12 mouse cellular contexts compared by ENCODE assay signal in the genomic region with DNA sequence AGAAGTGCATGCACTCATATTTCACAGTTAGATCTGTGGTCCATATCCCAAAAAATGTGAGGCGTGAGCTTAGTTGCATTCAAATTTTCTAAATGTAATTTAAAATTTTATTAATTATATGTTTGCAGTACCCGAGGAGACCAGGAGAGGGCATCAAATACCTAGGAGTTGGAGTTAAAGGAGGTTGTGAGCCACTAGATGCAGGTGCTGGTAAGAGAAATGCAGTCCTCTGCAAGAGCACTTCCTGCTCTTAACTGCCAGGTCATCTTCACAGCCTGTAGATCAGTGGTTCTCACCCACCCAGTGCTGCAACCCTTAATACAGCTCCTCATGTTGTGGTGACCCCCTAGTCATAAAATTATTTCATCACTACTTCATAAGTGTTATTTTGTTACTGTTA. TPM values are rescaled to one million over a fixed set of nuclear protein-coding genes. Genes with fewer than 3 reads are reported as not detected.
DNase-seq lines count a peak whose midpoint lies in the region; ATAC-seq and TF ChIP-seq lines count a peak whose summit lies in the region.
"Had no signal": no experiment of that assay in that cellular context is flagged by ENCODE, and none has a peak within 500 bp of the region (broad histone marks: within the 10 kb centered on the region; RNA-seq: fewer than 3 reads in every experiment).

No protein-coding gene starts in this region.

- no peak for TF ChIP-seq POLR2A in small intestine, adult 2 months (IDR thresholded peaks at IDR 0.05; ENCODE audit: low read depth, low read length)

- H3K9me3 ChIP-seq in liver, postnatal 0 days (ENCODE audit: low read length), result no peaks in the 10 kb centered on the region
- H3K9me3 ChIP-seq in liver, embryonic 12.5 days (replicated peaks), result no peaks in the 10 kb centered on the region
- H3K9me3 ChIP-seq: G1E; liver, embryonic 15.5 days had no signal

- no peak overlapping the region for H3K27ac ChIP-seq in liver, postnatal 0 days (ENCODE audit: low read depth)
- no peak overlapping the region for H3K27ac ChIP-seq in liver, embryonic 12.5 days
- H3K27ac ChIP-seq in small intestine, adult 2 months (ENCODE audit: insufficient read depth, low read depth, low read length), result no peak overlapping the region
- H3K27ac ChIP-seq: embryonic facial prominence, embryonic 12.5 days; liver, embryonic 15.5 days; neural tube, embryonic 13.5 days had no signal

- H3K4me3 ChIP-seq in liver, postnatal 0 days (ENCODE audit: low read depth, low read length), result no peak overlapping the region
- no peak overlapping the region for H3K4me3 ChIP-seq in liver, embryonic 12.5 days
- H3K4me3 ChIP-seq in small intestine, adult 2 months (ENCODE audit: low read depth, low read length), result no peak overlapping the region
- H3K4me3 ChIP-seq: embryonic facial prominence, embryonic 12.5 days; liver, embryonic 15.5 days; neural tube, embryonic 13.5 days had no signal

- no peaks in the 10 kb centered on the region for H3K4me1 ChIP-seq in liver, postnatal 0 days (ENCODE audit: insufficient read depth)
- H3K4me1 ChIP-seq in liver, embryonic 12.5 days, result no peaks in the 10 kb centered on the region
- H3K4me1 ChIP-seq in small intestine, adult 2 months (ENCODE audit: control insufficient read depth, insufficient read depth, insufficient read length, low read length), result no peaks in the 10 kb centered on the region
- H3K4me1 ChIP-seq: embryonic facial prominence, embryonic 12.5 days; liver, embryonic 15.5 days; neural tube, embryonic 13.5 days had no signal

- H3K27me3 ChIP-seq in liver, postnatal 0 days (ENCODE audit: insufficient read depth, low read length), result no peaks in the 10 kb centered on the region
- peaks cover 11% of the 10 kb centered on the region for H3K27me3 ChIP-seq in liver, embryonic 12.5 days (replicated peaks)
- no peaks in the 10 kb centered on the region for H3K27me3 ChIP-seq in small intestine, adult 2 months (ENCODE audit: control insufficient read depth, insufficient read depth, low read length)
- H3K27me3 ChIP-seq: embryonic facial prominence, embryonic 12.5 days; liver, embryonic 15.5 days; neural tube, embryonic 13.5 days had no signal

- H3K4me2 ChIP-seq in liver, postnatal 0 days (ENCODE audit: low read depth, low read length), result no peak overlapping the region
- H3K4me2 ChIP-seq in liver, embryonic 12.5 days, result no peak overlapping the region
- H3K4me2 ChIP-seq: embryonic facial prominence, embryonic 12.5 days; liver, embryonic 15.5 days; neural tube, embryonic 13.5 days had no signal

- no peak overlapping the region for H3K9ac ChIP-seq in liver, postnatal 0 days (replicated peaks)
- no peak overlapping the region for H3K9ac ChIP-seq in liver, embryonic 12.5 days
- H3K9ac ChIP-seq: embryonic facial prominence, embryonic 12.5 days; liver, embryonic 15.5 days; neural tube, embryonic 13.5 days had no signal

- no peaks in the 10 kb centered on the region for H3K36me3 ChIP-seq in liver, postnatal 0 days (replicated peaks; ENCODE audit: insufficient read depth, low read length)
- no peaks in the 10 kb centered on the region for H3K36me3 ChIP-seq in liver, embryonic 12.5 days
- H3K36me3 ChIP-seq in small intestine, adult 2 months (ENCODE audit: control insufficient read depth, insufficient read depth, low read length), result no peaks in the 10 kb centered on the region
- H3K36me3 ChIP-seq: embryonic facial prominence, embryonic 12.5 days; G1E; liver, embryonic 15.5 days; neural tube, embryonic 13.5 days had no signal

- DNase-seq in cerebellum, postnatal 14 days, result peak; percentile 14 to 25
- no peak for DNase-seq in cerebellum, adult 9-10 months
- DNase-seq in liver, postnatal 0 days, result no peak
- DNase-seq in adipocyte (ENCODE audit: low spot score), result peak; percentile 7
- DNase-seq in frontal cortex, postnatal 36 days (ENCODE audit: low spot score in 2 of 2), result no peak
- DNase-seq in right cerebral cortex, postnatal 4 days, result no peak

- TF ChIP-seq CTCF in liver, postnatal 0 days (IDR thresholded peaks at IDR 0.05; ENCODE audit: low read depth), result peak; percentile 62
- peak; percentile 41; the same call in 1 of the 2 replicates for TF ChIP-seq CTCF in small intestine, adult 2 months (IDR thresholded peaks at IDR 0.05; ENCODE audit: extremely low read depth, insufficient read length, insufficient replicate concordance, low read depth, low read length)

- ATAC-seq in liver, postnatal 0 days, result no peak
- ATAC-seq in liver, embryonic 12.5 days, result no peak

- no peak for TF ChIP-seq EP300 in liver, postnatal 0 days (IDR thresholded peaks at IDR 0.05; ENCODE audit: low read depth)

- WGBS in liver, postnatal 0 days (ENCODE audit: insufficient replicate concordance), result 41% methylated on average over 2 of the region's 2 CpGs
- WGBS in liver, embryonic 12.5 days (ENCODE audit: insufficient replicate concordance), result 21% methylated on average over 2 of the region's 2 CpGs
- WGBS in small intestine, adult 2 months, result 38% methylated on average over 2 of the region's 2 CpGs

RNA-seq across cellular contexts. Expression of a gene that starts 43.2 kb away (rescaled TPM):
- 1.1 and 1.5 TPM in 2 replicates for polyA plus RNA-seq in liver, postnatal 0 days (2015; fragmentation: Nextera tagmentation; extraction: Ambion mirVana)
- 2.6 TPM in 2 replicates for polyA plus RNA-seq in liver, embryonic 12.5 days (2016; fragmentation: Nextera tagmentation; extraction: Ambion mirVana)
- polyA plus RNA-seq in small intestine, adult 2 months (2012; rRNA removed), result 4.6 and 5.5 TPM in 2 replicates
- polyA plus RNA-seq: G1E had no signal

Comparison
In these comparisons a context has a peak if more than half of its experiments do, and no peak if none do; other contexts are left out.
1. DNase-seq: peak in cerebellum, postnatal 14 days (2 of 2) and adipocyte (single experiment); none in cerebellum, adult 9-10 months (single experiment), liver, postnatal 0 days (single experiment), frontal cortex, postnatal 36 days (0 of 2) and right cerebral cortex, postnatal 4 days (single experiment).